Mouse (Mus musculus) ES-Bruce4 (cell line): ENCODE data around the gene Tenm2. TPM values are rescaled to one million over a fixed set of nuclear protein-coding genes. Genes with fewer than 3 reads are reported as not detected.

ENCODE experiments used
- H3K27ac ChIP-seq: 2 replicates; pipeline ENCODE4 v1.5.1; 2012; ENCODE audit warnings: low read length, inconsistent platforms; ENCODE audit not compliant: insufficient read depth
- H3K27me3 ChIP-seq: 2 replicates; pipeline ENCODE4 v1.6.1; 2012; ENCODE audit warnings: mild to moderate bottlenecking, low read length, inconsistent platforms; ENCODE audit not compliant: control insufficient read depth, poor library complexity, insufficient read depth, severe bottlenecking
- H3K36me3 ChIP-seq: 2 replicates; pipeline ENCODE4 v1.6.1; 2012; ENCODE audit warnings: inconsistent platforms, mild to moderate bottlenecking, low read length, moderate library complexity; ENCODE audit not compliant: control insufficient read depth, poor library complexity, insufficient read depth, severe bottlenecking
- H3K4me1 ChIP-seq: one replicate; pipeline ENCODE4 v1.8.1; 2011; ENCODE audit warnings: low read length; ENCODE audit not compliant: control insufficient read depth, insufficient read depth
- H3K4me3 ChIP-seq: 2 replicates; pipeline ENCODE4 v1.5.1; 2011; ENCODE audit warnings: low read depth, mild to moderate bottlenecking, low read length
- H3K9ac ChIP-seq: 2 replicates; pipeline ENCODE4 v1.6.1; 2012; ENCODE audit warnings: low read depth, mild to moderate bottlenecking, inconsistent platforms; ENCODE audit not compliant: poor library complexity, severe bottlenecking
- H3K9me3 ChIP-seq: replicated peaks from 2 replicates; pipeline ENCODE4 v1.6.1; 2012; ENCODE audit warnings: mild to moderate bottlenecking, low read length, inconsistent platforms; ENCODE audit not compliant: control insufficient read depth, poor library complexity, insufficient read depth, severe bottlenecking
- CTCF ChIP-seq: IDR thresholded peaks from one replicate; pipeline ENCODE4 v1.8.1; 2011; ENCODE audit warnings: low read depth, low read length
- EP300 ChIP-seq: IDR thresholded peaks from 2 replicates; pipeline ENCODE4 v1.6.1; 2011; ENCODE audit warnings: low read depth, low read length; ENCODE audit not compliant: insufficient read depth
- POLR2A ChIP-seq: IDR thresholded peaks from one replicate; pipeline ENCODE4 v1.8.1; 2011; ENCODE audit warnings: low read length; ENCODE audit not compliant: insufficient read depth
- polyA plus RNA-seq: library from polyadenylated mRNA; stranded (reverse); fragments of >200 nt; gene quantifications from 2 replicates; pipeline ENCODE4 v1.2.4, GENCODE M21; 2011; ENCODE audit warnings: low read depth; ENCODE audit not compliant: missing spikeins, insufficient read depth, insufficient read length

Gene Tenm2
- polyA plus RNA-seq, 1 experiment: not detected

DNA sequence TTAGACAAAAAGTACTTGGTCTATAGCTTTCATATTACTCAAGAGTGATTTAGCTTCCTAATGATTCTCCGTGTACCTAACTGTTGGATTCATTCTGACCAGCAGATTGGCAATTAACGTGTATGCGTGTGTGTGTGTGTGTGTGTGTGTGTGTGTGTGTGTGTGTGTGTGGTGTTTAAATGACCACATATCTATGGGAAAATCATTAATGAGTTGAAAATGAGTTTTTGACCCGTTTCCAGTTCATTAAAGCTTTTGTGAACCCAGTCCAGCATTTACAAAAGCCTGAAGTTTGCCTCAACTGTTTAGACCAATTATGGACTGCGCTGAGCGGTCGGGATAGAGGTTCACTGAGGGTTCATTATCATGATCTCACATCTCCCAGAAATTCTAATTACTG is 1181.4 kb downstream of the Tenm2 start:
- no peak overlapping the region for H3K9ac ChIP-seq
- H3K27ac ChIP-seq: no peak overlapping the region
- H3K4me3 ChIP-seq: no peak overlapping the region
- H3K4me1 ChIP-seq: no peaks in the 10 kb centered on the region
- H3K27me3 ChIP-seq: peaks cover 1% of the 10 kb centered on the region; the same call in 1 of the 2 replicates
- TF ChIP-seq CTCF (no peak), EP300 (no peak), POLR2A (no peak)
- H3K9me3 ChIP-seq: no peaks in the 10 kb centered on the region
- no peaks in the 10 kb centered on the region for H3K36me3 ChIP-seq

GRCm38 (mm10) chr11:36053457-36053856 is 1182.3 kb downstream of the Tenm2 start:
- no peaks in the 10 kb centered on the region for H3K4me1 ChIP-seq
- no peak for TF ChIP-seq CTCF
- TF ChIP-seq POLR2A: no peak
- TF ChIP-seq EP300: no peak
- H3K9ac ChIP-seq: no peak overlapping the region
- no peaks in the 10 kb centered on the region for H3K9me3 ChIP-seq
- no peaks in the 10 kb centered on the region for H3K36me3 ChIP-seq
- H3K4me3 ChIP-seq: no peak overlapping the region
- H3K27me3 ChIP-seq: peaks cover 2% of the 10 kb centered on the region; the same call in 1 of the 2 replicates
- H3K27ac ChIP-seq: no peak overlapping the region

GRCm38 (mm10) chr11:36052598-36052997 is 1183.2 kb downstream of the Tenm2 start:
- TF ChIP-seq EP300 (no peak), POLR2A (no peak), CTCF (no peak)
- no peaks in the 10 kb centered on the region for H3K36me3 ChIP-seq
- no peak overlapping the region for H3K4me3 ChIP-seq
- no peak overlapping the region for H3K27ac ChIP-seq
- H3K9me3 ChIP-seq: no peaks in the 10 kb centered on the region
- H3K4me1 ChIP-seq: no peaks in the 10 kb centered on the region
- H3K9ac ChIP-seq: no peak overlapping the region
- peaks cover 2% of the 10 kb centered on the region; the same call in 1 of the 2 replicates for H3K27me3 ChIP-seq

DNA sequence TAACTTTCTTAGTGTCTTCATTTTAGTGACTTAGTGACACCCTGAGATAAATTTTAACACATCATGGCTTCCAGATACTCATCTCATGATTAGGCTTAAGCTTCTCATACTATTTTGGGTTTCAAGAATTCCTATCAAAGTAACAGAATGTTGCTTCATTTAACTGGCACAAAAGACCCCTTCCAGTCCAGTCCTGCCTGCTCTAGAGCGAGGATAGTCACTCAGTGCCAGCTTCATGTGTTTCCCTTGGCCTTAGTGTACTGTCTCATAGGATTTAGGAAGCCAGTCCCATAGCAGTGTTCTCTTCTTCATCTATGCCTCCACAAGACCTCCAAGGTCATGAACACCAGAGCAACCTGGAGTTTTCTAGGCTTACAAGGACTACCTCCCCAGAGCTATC is 1183.7 kb downstream of the Tenm2 start:
- no peak overlapping the region for H3K27ac ChIP-seq
- TF ChIP-seq POLR2A (no peak), CTCF (no peak)
- no peak overlapping the region for H3K9ac ChIP-seq
- no peak overlapping the region for H3K4me3 ChIP-seq
- H3K9me3 ChIP-seq: no peaks in the 10 kb centered on the region
- no peaks in the 10 kb centered on the region for H3K4me1 ChIP-seq
- H3K36me3 ChIP-seq: no peaks in the 10 kb centered on the region
- peaks cover 2% of the 10 kb centered on the region; the same call in 1 of the 2 replicates for H3K27me3 ChIP-seq

DNA sequence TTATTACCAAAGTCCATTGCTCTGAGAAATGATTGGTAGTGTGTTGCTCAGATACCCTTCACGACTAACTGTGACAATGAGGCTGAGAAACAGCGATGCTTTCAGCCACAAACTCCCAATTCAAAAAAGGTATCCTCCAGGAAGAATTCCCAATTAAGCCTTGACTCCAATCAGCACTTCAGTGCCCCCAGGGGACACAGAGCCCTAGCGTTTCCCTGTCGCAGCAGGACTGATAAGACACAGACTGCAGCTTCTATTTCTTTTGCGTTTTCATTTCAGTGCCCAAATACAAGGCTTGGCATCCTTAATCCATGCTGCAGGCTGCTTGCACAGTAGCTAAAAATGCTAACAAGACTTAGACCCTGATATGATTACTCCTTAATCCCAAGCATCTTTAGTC is 1186.2 kb downstream of the Tenm2 start:
- Histone ChIP-seq H3K9ac (no peak overlapping the region), H3K36me3 (no peaks in the 10 kb centered on the region), H3K4me1 (no peaks in the 10 kb centered on the region), H3K27me3 (peaks cover 2% of the 10 kb centered on the region; the same call in 1 of the 2 replicates), H3K9me3 (no peaks in the 10 kb centered on the region), H3K4me3 (no peak overlapping the region), H3K27ac (no peak overlapping the region)
- TF ChIP-seq CTCF: no peak
- no peak for TF ChIP-seq POLR2A
- no peak for TF ChIP-seq EP300

GRCm38 (mm10) chr11:36045681-36046276 is 1190.0 kb downstream of the Tenm2 start:
- Histone ChIP-seq H3K4me3 (peak overlapping the region; percentile 41), H3K36me3 (no peaks in the 10 kb centered on the region), H3K4me1 (no peaks in the 10 kb centered on the region), H3K9me3 (no peaks in the 10 kb centered on the region), H3K27ac (no peak overlapping the region), H3K9ac (peak overlapping the region; percentile 12; the same call in 1 of the 2 replicates), H3K27me3 (0 out of 2 replicates have a peak, but pooled peaks cover 2% of the 10 kb centered on the region)
- TF ChIP-seq POLR2A: no peak
- TF ChIP-seq EP300: no peak
- peak; percentile 96 for TF ChIP-seq CTCF
